17 mouse cellular contexts compared by ENCODE assay signal in genomic region chr14:121456416-121457285, GRCm38 (mm10). TPM values are rescaled to one million over a fixed set of nuclear protein-coding genes. Genes with fewer than 3 reads are reported as not detected.
DNase-seq lines count a peak whose midpoint lies in the region; ATAC-seq and TF ChIP-seq lines count a peak whose summit lies in the region.
"Had no signal": no experiment of that assay in that cellular context is flagged by ENCODE, and none has a peak within 500 bp of the region (broad histone marks: within the 10 kb centered on the region; RNA-seq: fewer than 3 reads in every experiment).

No protein-coding gene starts in this region.

- WGBS in kidney, embryonic 16.5 days = 76% methylated on average over 11 of the region's 11 CpGs
- 44% methylated on average over 11 of the region's 11 CpGs for WGBS in liver, embryonic 14.5 days (ENCODE audit: insufficient replicate concordance)
- WGBS in midbrain, embryonic 14.5 days = 85% methylated on average over 11 of the region's 11 CpGs

- H3K9ac ChIP-seq in kidney, embryonic 16.5 days (replicated peaks; ENCODE audit: low read length) = no peak overlapping the region
- peak overlapping the region; percentile 33 for H3K9ac ChIP-seq in ES-E14 (ENCODE audit: insufficient read depth, low read depth, low read length, poor library complexity, severe bottlenecking)
- no peak overlapping the region for H3K9ac ChIP-seq in liver, embryonic 14.5 days (replicated peaks)
- H3K9ac ChIP-seq in midbrain, embryonic 14.5 days (replicated peaks; ENCODE audit: low read length) = no peak overlapping the region
- H3K9ac ChIP-seq: hindbrain, embryonic 15.5 days; limb, embryonic 13.5 days had no signal

- no peaks in the 10 kb centered on the region for H3K36me3 ChIP-seq in kidney, embryonic 16.5 days (ENCODE audit: insufficient read depth, low read length)
- peaks cover 7% of the 10 kb centered on the region for H3K36me3 ChIP-seq in E14TG2a.4 (ENCODE audit: insufficient read depth, low read length)
- H3K36me3 ChIP-seq in ES-E14 (ENCODE audit: control insufficient read depth, insufficient read depth, low read length, poor library complexity, severe bottlenecking) = no peaks in the 10 kb centered on the region
- no peaks in the 10 kb centered on the region for H3K36me3 ChIP-seq in liver, embryonic 14.5 days (replicated peaks; ENCODE audit: control insufficient read depth, insufficient read depth, low read depth)
- H3K36me3 ChIP-seq in midbrain, embryonic 14.5 days (ENCODE audit: control insufficient read depth, insufficient read depth, low read length) = no peaks in the 10 kb centered on the region
- H3K36me3 ChIP-seq: forebrain, embryonic 10.5 days; heart, embryonic 10.5 days; hindbrain, embryonic 15.5 days; limb, embryonic 13.5 days had no signal

- H3K4me2 ChIP-seq in kidney, embryonic 16.5 days (replicated peaks; ENCODE audit: low read depth, low read length) = no peak overlapping the region
- no peak overlapping the region for H3K4me2 ChIP-seq in liver, embryonic 14.5 days (ENCODE audit: low read depth)
- H3K4me2 ChIP-seq in midbrain, embryonic 14.5 days (ENCODE audit: low read length) = no peak overlapping the region
- H3K4me2 ChIP-seq: hindbrain, embryonic 15.5 days; limb, embryonic 13.5 days had no signal

- in situ Hi-C loops in ES-E14 (cut with MboI; ENCODE audit: low sequenced_read_pairs in 2 of 2, unreplicated experiment in 2 of 2) = no loop called here

- H3K27me3 ChIP-seq in kidney, embryonic 16.5 days (ENCODE audit: insufficient read depth, low read length) = no peaks in the 10 kb centered on the region
- H3K27me3 ChIP-seq in E14TG2a.4 (ENCODE audit: insufficient read depth, low read length) = no peaks in the 10 kb centered on the region
- H3K27me3 ChIP-seq in liver, embryonic 14.5 days (ENCODE audit: control insufficient read depth, insufficient read depth, low read length) = no peaks in the 10 kb centered on the region
- H3K27me3 ChIP-seq in midbrain, embryonic 14.5 days (ENCODE audit: control insufficient read depth, insufficient read depth, low read length) = no peaks in the 10 kb centered on the region
- H3K27me3 ChIP-seq: hindbrain, embryonic 15.5 days had no signal

- no peak overlapping the region for H3K4me3 ChIP-seq in kidney, embryonic 16.5 days (ENCODE audit: low read length)
- H3K4me3 ChIP-seq in E14TG2a.4 (replicated peaks; ENCODE audit: low read length) (peak overlapping the region; percentile 74), ES-E14 (ENCODE audit: insufficient read depth in 1 of 2, low read depth in 1 of 2, low read length in 2 of 2, poor library complexity in 1 of 2, severe bottlenecking in 1 of 2) (peak overlapping the region in 1 of 2 experiments; percentile 39; a peak in 2 of 4 replicates)
- no peak overlapping the region for H3K4me3 ChIP-seq in liver, embryonic 14.5 days (ENCODE audit: insufficient read depth in 1 of 2, low read depth in 2 of 2, low read length in 2 of 2)
- no peak overlapping the region for H3K4me3 ChIP-seq in midbrain, embryonic 14.5 days (replicated peaks; ENCODE audit: low read depth, low read length)
- H3K4me3 ChIP-seq: forebrain, embryonic 10.5 days; heart, embryonic 10.5 days; hindbrain, embryonic 15.5 days; limb, embryonic 13.5 days; megakaryocyte, embryonic 14.5 days had no signal

- DNase-seq in kidney, postnatal 14 days = peak; percentile 27
- DNase-seq in ES-E14 (ENCODE audit: low read depth, low spot score) = peak; percentile 39
- DNase-seq in liver, embryonic 14.5 days (ENCODE audit: low read depth in 3 of 3, low spot score in 3 of 3) = no peak
- no peak for DNase-seq in cerebellum, adult 18-20 months
- DNase-seq in midbrain, embryonic 14.5 days = no peak
- DNase-seq: cerebellum, adult 11-12 months; heart, postnatal 14 days; layer of hippocampus, adult 9-11 months; retina, postnatal 1 day had no signal

- peaks cover 4% of the 10 kb centered on the region; the same call in 1 of the 2 replicates for H3K9me3 ChIP-seq in kidney, embryonic 16.5 days (ENCODE audit: low read length)
- H3K9me3 ChIP-seq in E14TG2a.4 (ENCODE audit: low read length) (no peaks in the 10 kb centered on the region), ES-E14 (ENCODE audit: control insufficient read depth, insufficient read depth, low read depth, low read length) (no peaks in the 10 kb centered on the region)
- no peaks in the 10 kb centered on the region for H3K9me3 ChIP-seq in liver, embryonic 14.5 days (ENCODE audit: control insufficient read depth, low read length)
- peaks cover 7% of the 10 kb centered on the region; the same call in 1 of the 2 replicates for H3K9me3 ChIP-seq in midbrain, embryonic 14.5 days (ENCODE audit: control insufficient read depth, low read length)
- H3K9me3 ChIP-seq: forebrain, embryonic 10.5 days; heart, embryonic 10.5 days; hindbrain, embryonic 15.5 days had no signal

- no peak for ATAC-seq in kidney, embryonic 16.5 days (ENCODE audit: low FRiP score, low TSS enrichment)
- 0 out of 2 replicates have a peak, but pooled peaks have one; percentile 42 for ATAC-seq in liver, embryonic 14.5 days (ENCODE audit: insufficient read depth)
- ATAC-seq in midbrain, embryonic 14.5 days (ENCODE audit: low FRiP score, low TSS enrichment) = no peak
- ATAC-seq: lung, postnatal 0 days had no signal

- TF ChIP-seq EP300 in liver, embryonic 14.5 days (IDR thresholded peaks at IDR 0.05; ENCODE audit: low read depth) = no peak

- no peak overlapping the region for H3K27ac ChIP-seq in kidney, embryonic 16.5 days (ENCODE audit: low read length)
- H3K27ac ChIP-seq in ES-E14 (ENCODE audit: insufficient read depth, low read depth, low read length, poor library complexity, severe bottlenecking) = no peak overlapping the region
- H3K27ac ChIP-seq in liver, embryonic 14.5 days = no peak overlapping the region
- no peak overlapping the region for H3K27ac ChIP-seq in midbrain, embryonic 14.5 days (replicated peaks; ENCODE audit: low read depth, low read length)
- H3K27ac ChIP-seq: forebrain, embryonic 10.5 days; heart, embryonic 10.5 days; hindbrain, embryonic 15.5 days; limb, embryonic 13.5 days had no signal

- H3K4me1 ChIP-seq in kidney, embryonic 16.5 days (ENCODE audit: insufficient read depth, low read length) = no peaks in the 10 kb centered on the region
- H3K4me1 ChIP-seq in E14TG2a.4 (replicated peaks; ENCODE audit: low read depth, low read length) (peaks cover 22% of the 10 kb centered on the region), ES-E14 (ENCODE audit: control insufficient read depth in 2 of 2, insufficient read depth in 2 of 2, low read length in 2 of 2, poor library complexity in 1 of 2) (peaks cover 0 to 4% of the 10 kb centered on the region in 2 experiments; a peak in 1 of 4 replicates)
- H3K4me1 ChIP-seq in liver, embryonic 14.5 days (replicated peaks; ENCODE audit: control insufficient read depth in 2 of 2, insufficient read depth in 2 of 2, low read length in 1 of 2) = peaks cover 0 to 4% of the 10 kb centered on the region in 2 experiments; a peak in 1 of 4 replicates
- H3K4me1 ChIP-seq in midbrain, embryonic 14.5 days (ENCODE audit: control insufficient read depth, insufficient read depth, low read length) = no peaks in the 10 kb centered on the region
- H3K4me1 ChIP-seq: forebrain, embryonic 10.5 days; hindbrain, embryonic 15.5 days; limb, embryonic 13.5 days had no signal

- peak; percentile 44 for TF ChIP-seq CTCF in E14TG2a.4 (conservative IDR thresholded peaks at IDR 0.05; ENCODE audit: low read length)
- TF ChIP-seq CTCF in liver, embryonic 14.5 days (IDR thresholded peaks at IDR 0.05; ENCODE audit: low read depth) = no peak

TF ChIP-seq in ES-E14, 5 proteins besides CTCF, POLR2A, EP300 and RAD21:
- TF ChIP-seq MAFK (IDR thresholded peaks at IDR 0.05; ENCODE audit: insufficient read depth, low read depth, low read length) (no peak), ZNF384 (IDR thresholded peaks at IDR 0.05; ENCODE audit: low read depth, low read length) (0 out of 2 replicates have a peak, but pooled peaks have one; percentile 41), ZC3H11A (IDR thresholded peaks at IDR 0.05; ENCODE audit: borderline replicate concordance, low read depth, low read length) (no peak), HCFC1 (IDR thresholded peaks at IDR 0.05; ENCODE audit: borderline replicate concordance, insufficient read depth, low read length) (no peak), CHD2 (IDR thresholded peaks at IDR 0.05; ENCODE audit: low read depth, low read length) (0 out of 2 replicates have a peak, but pooled peaks have one; percentile 49)

RNA-seq across cellular contexts. Expression of gene Slc15a1, which starts 48.4 kb away (rescaled TPM):
- 0.49 and 0.76 TPM in 2 replicates for polyA plus RNA-seq in kidney, embryonic 16.5 days (2015; fragmentation: Nextera tagmentation; extraction: Ambion mirVana)
- 4.6 and 13.2 TPM in 2 replicates for total RNA-seq in ES-E14 (2012; rRNA removed)
- not detected in 2 replicates for polyA plus RNA-seq in liver, embryonic 14.5 days (2012; rRNA removed)
- polyA plus RNA-seq in liver, embryonic 14.5 days (2014; fragmentation: Nextera tagmentation; extraction: Ambion mirVana) = not detected in 2 replicates
- polyA plus RNA-seq in midbrain, embryonic 14.5 days (2014; fragmentation: Nextera tagmentation; extraction: Ambion mirVana) = not detected in 2 replicates
- total RNA-seq: heart, postnatal 14 days had no signal
- polyA plus RNA-seq: forebrain, embryonic 10.5 days; heart, embryonic 10.5 days; limb, embryonic 13.5 days had no signal

Comparison
In these comparisons a context has a peak if more than half of its experiments do, and no peak if none do; other contexts are left out.
1. DNase-seq: peak in kidney, postnatal 14 days (single experiment) and ES-E14 (single experiment); none in liver, embryonic 14.5 days (0 of 3), cerebellum, adult 18-20 months (0 of 2) and midbrain, embryonic 14.5 days (single experiment).